Mouse (Mus musculus): ENCODE results near the gene Fkbp9. TPM values are rescaled to one million over a fixed set of nuclear protein-coding genes. Genes with fewer than 3 reads are reported as not detected.
A peak's percentile ranks its signal among the peaks of the same experiment; 100 is the strongest.

The Fkbp9 gene
- polyA plus RNA-seq, 1 experiment from 2014 or later = 42.6 TPM

- DNase-seq (ENCODE audit: low spot score) (no peak), ATAC-seq (ENCODE audit: low FRiP score) (no peak)
- no peaks in the 10 kb centered on the region for H3K9me3 ChIP-seq (ENCODE audit: control insufficient read depth, low read length)
- H3K4me3 ChIP-seq (replicated peaks; ENCODE audit: low read length) = peak overlapping the region; percentile 77
- 19% methylated on average over 8 of the region's 8 CpGs for WGBS
- H3K27ac ChIP-seq = peak overlapping the region; percentile 99
- peak overlapping the region; percentile 94 for H3K9ac ChIP-seq
- peaks cover 23% of the 10 kb centered on the region for H3K4me1 ChIP-seq (replicated peaks; ENCODE audit: control insufficient read depth, insufficient read depth, low read length)
- H3K4me2 ChIP-seq (replicated peaks) = peak overlapping the region; percentile 71
- no peaks in the 10 kb centered on the region for H3K27me3 ChIP-seq (ENCODE audit: control insufficient read depth, insufficient read depth, low read length)
- no peaks in the 10 kb centered on the region for H3K36me3 ChIP-seq (replicated peaks; ENCODE audit: control insufficient read depth, insufficient read depth)
These were observed 33.8 kb upstream of the Fkbp9 start for GRCm38 (mm10) chr6:56798152-56798465.

- no peak for ATAC-seq (ENCODE audit: low FRiP score)
- H3K36me3 ChIP-seq (replicated peaks; ENCODE audit: control insufficient read depth, insufficient read depth) = no peaks in the 10 kb centered on the region
- WGBS = 91% methylated on average over 4 of the region's 4 CpGs
These were observed 26.8 kb upstream of the Fkbp9 start for GRCm38 (mm10) chr6:56805026-56805425.

GRCm38 (mm10) chr6:56806195-56806594 is 25.7 kb upstream of the Fkbp9 start:
- Histone ChIP-seq H3K9me3 (ENCODE audit: control insufficient read depth, low read length) (no peaks in the 10 kb centered on the region), H3K27me3 (ENCODE audit: control insufficient read depth, insufficient read depth, low read length) (no peaks in the 10 kb centered on the region), H3K9ac (no peak overlapping the region), H3K4me1 (replicated peaks; ENCODE audit: control insufficient read depth, insufficient read depth, low read length) (no peaks in the 10 kb centered on the region), H3K36me3 (replicated peaks; ENCODE audit: control insufficient read depth, insufficient read depth) (no peaks in the 10 kb centered on the region), H3K27ac (no peak overlapping the region), H3K4me2 (replicated peaks) (no peak overlapping the region), H3K4me3 (replicated peaks; ENCODE audit: low read length) (no peak overlapping the region)
- ATAC-seq (ENCODE audit: low FRiP score) = no peak
- 76% methylated on average over 2 of the region's 2 CpGs for WGBS
- no peak for DNase-seq (ENCODE audit: low spot score)

More at GRCm38 (mm10) chr6:56805026-56805425, 26.8 kb upstream of the Fkbp9 start:
- H3K9ac ChIP-seq = no peak overlapping the region
- DNase-seq (ENCODE audit: low spot score) = no peak
- H3K4me2 ChIP-seq (replicated peaks) = no peak overlapping the region
- no peak overlapping the region for H3K4me3 ChIP-seq (replicated peaks; ENCODE audit: low read length)
- no peaks in the 10 kb centered on the region for H3K9me3 ChIP-seq (ENCODE audit: control insufficient read depth, low read length)
- no peaks in the 10 kb centered on the region for H3K27me3 ChIP-seq (ENCODE audit: control insufficient read depth, insufficient read depth, low read length)
- H3K27ac ChIP-seq = no peak overlapping the region
- no peaks in the 10 kb centered on the region for H3K4me1 ChIP-seq (replicated peaks; ENCODE audit: control insufficient read depth, insufficient read depth, low read length)

GRCm38 (mm10) chr6:56808656-56809055 is 23.2 kb upstream of the Fkbp9 start:
- Histone ChIP-seq H3K9me3 (ENCODE audit: control insufficient read depth, low read length) (no peaks in the 10 kb centered on the region), H3K4me2 (replicated peaks) (no peak overlapping the region), H3K36me3 (replicated peaks; ENCODE audit: control insufficient read depth, insufficient read depth) (no peaks in the 10 kb centered on the region), H3K9ac (no peak overlapping the region), H3K4me3 (replicated peaks; ENCODE audit: low read length) (no peak overlapping the region), H3K27me3 (ENCODE audit: control insufficient read depth, insufficient read depth, low read length) (no peaks in the 10 kb centered on the region), H3K27ac (no peak overlapping the region), H3K4me1 (replicated peaks; ENCODE audit: control insufficient read depth, insufficient read depth, low read length) (no peaks in the 10 kb centered on the region)
- 17% methylated on average over 3 of the region's 3 CpGs for WGBS
- ATAC-seq (ENCODE audit: low FRiP score) (peak; percentile 92), DNase-seq (ENCODE audit: low spot score) (peak; percentile 78)

GRCm38 (mm10) chr6:56813332-56813731 is 18.5 kb upstream of the Fkbp9 start:
- no peaks in the 10 kb centered on the region for H3K4me1 ChIP-seq (replicated peaks; ENCODE audit: control insufficient read depth, insufficient read depth, low read length)
- ATAC-seq (ENCODE audit: low FRiP score) (no peak), DNase-seq (ENCODE audit: low spot score) (no peak)
- H3K27ac ChIP-seq = no peak overlapping the region
- H3K9ac ChIP-seq = no peak overlapping the region
- H3K4me3 ChIP-seq (replicated peaks; ENCODE audit: low read length) = no peak overlapping the region
- no peaks in the 10 kb centered on the region for H3K27me3 ChIP-seq (ENCODE audit: control insufficient read depth, insufficient read depth, low read length)
- no peak overlapping the region for H3K4me2 ChIP-seq (replicated peaks)
- 48% methylated on average over 2 of the region's 2 CpGs for WGBS
- H3K9me3 ChIP-seq (ENCODE audit: control insufficient read depth, low read length) = no peaks in the 10 kb centered on the region
- no peaks in the 10 kb centered on the region for H3K36me3 ChIP-seq (replicated peaks; ENCODE audit: control insufficient read depth, insufficient read depth)

- no peak for ATAC-seq (ENCODE audit: low FRiP score)
- WGBS = 79% methylated on average over 5 of the region's 5 CpGs
- no peak overlapping the region for H3K4me3 ChIP-seq (replicated peaks; ENCODE audit: low read length)
These were observed 13.3 kb upstream of the Fkbp9 start for GRCm38 (mm10) chr6:56818436-56819123.

GRCm38 (mm10) chr6:56819124-56819487 is 12.8 kb upstream of the Fkbp9 start:
- WGBS = 91% methylated on average over 2 of the region's 2 CpGs
- no peak overlapping the region for H3K9ac ChIP-seq
- no peak for ATAC-seq (ENCODE audit: low FRiP score)
- H3K4me3 ChIP-seq (replicated peaks; ENCODE audit: low read length) = no peak overlapping the region
- no peaks in the 10 kb centered on the region for H3K9me3 ChIP-seq (ENCODE audit: control insufficient read depth, low read length)
- no peak overlapping the region for H3K4me2 ChIP-seq (replicated peaks)
- DNase-seq (ENCODE audit: low spot score) = no peak
- H3K27me3 ChIP-seq (ENCODE audit: control insufficient read depth, insufficient read depth, low read length) = no peaks in the 10 kb centered on the region
- no peak overlapping the region for H3K27ac ChIP-seq
- no peaks in the 10 kb centered on the region for H3K4me1 ChIP-seq (replicated peaks; ENCODE audit: control insufficient read depth, insufficient read depth, low read length)
- H3K36me3 ChIP-seq (replicated peaks; ENCODE audit: control insufficient read depth, insufficient read depth) = no peaks in the 10 kb centered on the region

More at GRCm38 (mm10) chr6:56818436-56819123, 13.3 kb upstream of the Fkbp9 start:
- Histone ChIP-seq H3K4me1 (replicated peaks; ENCODE audit: control insufficient read depth, insufficient read depth, low read length) (no peaks in the 10 kb centered on the region), H3K4me2 (replicated peaks) (no peak overlapping the region), H3K9me3 (ENCODE audit: control insufficient read depth, low read length) (no peaks in the 10 kb centered on the region), H3K36me3 (replicated peaks; ENCODE audit: control insufficient read depth, insufficient read depth) (no peaks in the 10 kb centered on the region), H3K9ac (no peak overlapping the region), H3K27ac (no peak overlapping the region), H3K27me3 (ENCODE audit: control insufficient read depth, insufficient read depth, low read length) (no peaks in the 10 kb centered on the region)
- no peak for DNase-seq (ENCODE audit: low spot score)

- H3K36me3 ChIP-seq (replicated peaks; ENCODE audit: control insufficient read depth, insufficient read depth) = no peaks in the 10 kb centered on the region
- ATAC-seq (ENCODE audit: low FRiP score) = no peak
- H3K4me3 ChIP-seq (replicated peaks; ENCODE audit: low read length) = no peak overlapping the region
- no peak overlapping the region for H3K4me2 ChIP-seq (replicated peaks)
- H3K27me3 ChIP-seq (ENCODE audit: control insufficient read depth, insufficient read depth, low read length) = no peaks in the 10 kb centered on the region
- DNase-seq (ENCODE audit: low spot score) = no peak
- no peaks in the 10 kb centered on the region for H3K9me3 ChIP-seq (ENCODE audit: control insufficient read depth, low read length)
- no peak overlapping the region for H3K9ac ChIP-seq
- H3K4me1 ChIP-seq (replicated peaks; ENCODE audit: control insufficient read depth, insufficient read depth, low read length) = no peaks in the 10 kb centered on the region
- H3K27ac ChIP-seq = no peak overlapping the region
- WGBS = 57% methylated on average over 3 of the region's 3 CpGs
These were observed 6.2 kb upstream of the Fkbp9 start for GRCm38 (mm10) chr6:56825657-56826056.

- Histone ChIP-seq H3K9me3 (ENCODE audit: control insufficient read depth, low read length) (no peaks in the 10 kb centered on the region), H3K27ac (no peak overlapping the region), H3K4me2 (replicated peaks) (peak overlapping the region; percentile 78), H3K27me3 (ENCODE audit: control insufficient read depth, insufficient read depth, low read length) (no peaks in the 10 kb centered on the region), H3K36me3 (replicated peaks; ENCODE audit: control insufficient read depth, insufficient read depth) (no peaks in the 10 kb centered on the region), H3K4me3 (replicated peaks; ENCODE audit: low read length) (peak overlapping the region; percentile 58), H3K4me1 (replicated peaks; ENCODE audit: control insufficient read depth, insufficient read depth, low read length) (peaks cover 5% of the 10 kb centered on the region; the same call in 1 of the 2 replicates), H3K9ac (peak overlapping the region; percentile 53)
- no peak; the same call in 1 of the 2 replicates for ATAC-seq (ENCODE audit: low FRiP score)
- WGBS = 6% methylated on average over 15 of the region's 15 CpGs
- no peak for DNase-seq (ENCODE audit: low spot score)
These were observed 543 bp downstream of the Fkbp9 start for GRCm38 (mm10) chr6:56832407-56832796.

GRCm38 (mm10) chr6:56832830-56833229 is 971 bp downstream of the Fkbp9 start:
- no peak for DNase-seq (ENCODE audit: low spot score)

More at GRCm38 (mm10) chr6:56832830-56833229, 971 bp downstream of the Fkbp9 start:
- H3K27ac ChIP-seq = no peak overlapping the region
- peak overlapping the region; percentile 78 for H3K4me2 ChIP-seq (replicated peaks)
- H3K27me3 ChIP-seq (ENCODE audit: control insufficient read depth, insufficient read depth, low read length) = no peaks in the 10 kb centered on the region
- no peaks in the 10 kb centered on the region for H3K36me3 ChIP-seq (replicated peaks; ENCODE audit: control insufficient read depth, insufficient read depth)
- peak overlapping the region; percentile 58 for H3K4me3 ChIP-seq (replicated peaks; ENCODE audit: low read length)
- ATAC-seq (ENCODE audit: low FRiP score) = no peak
- no peaks in the 10 kb centered on the region for H3K9me3 ChIP-seq (ENCODE audit: control insufficient read depth, low read length)
- H3K9ac ChIP-seq = no peak overlapping the region
- peaks cover 5% of the 10 kb centered on the region; the same call in 1 of the 2 replicates for H3K4me1 ChIP-seq (replicated peaks; ENCODE audit: control insufficient read depth, insufficient read depth, low read length)
